Mouse (Mus musculus) cortical plate, adult 2 months (tissue): Measurements from ENCODE around the gene Col18a1.
"Not testable (repeated sequence)": the region's sequence is repeated elsewhere in the genome, so short reads cannot be mapped to it uniquely, and the experiment has no call there.

ENCODE experiments used
- CTCF ChIP-seq: fragments of 200-500 bp; IDR thresholded peaks from 2 replicates; pipeline ENCODE4 v1.5.1; 2011; ENCODE audit warnings: mild to moderate bottlenecking, control low read depth, low read length; ENCODE audit not compliant: insufficient read depth; ENCODE audit errors: extremely low read depth
- POLR2A ChIP-seq: fragments of 200-500 bp; IDR thresholded peaks from 2 replicates; pipeline ENCODE4 v1.6.1; 2011; ENCODE audit warnings: mild to moderate bottlenecking, low read length, control low read depth; ENCODE audit not compliant: insufficient read depth; ENCODE audit errors: extremely low read depth

- TF ChIP-seq POLR2A, CTCF: not testable (repeated sequence)
Measured at GRCm38 (mm10) chr10:77134807-77135152, 31.6 kb downstream of the Col18a1 start.
